Mouse (Mus musculus): ENCODE data around the gene Wiz. TPM values are rescaled to one million over a fixed set of nuclear protein-coding genes. Genes with fewer than 3 reads are reported as not detected.

Wiz gene
- polyA plus RNA-seq, 1 experiment = 48.5 TPM

- no peak for DNase-seq
- TF ChIP-seq CTCF (IDR thresholded peaks at IDR 0.05; ENCODE audit: borderline replicate concordance, insufficient read depth, low read depth, low read length) (no peak), POLR2A (IDR thresholded peaks at IDR 0.05; ENCODE audit: borderline replicate concordance, insufficient read depth, low read length) (no peak)
- no peak overlapping the region for H3K4me3 ChIP-seq (replicated peaks; ENCODE audit: insufficient read depth, low read depth, low read length)
- no peaks in the 10 kb centered on the region for H3K4me1 ChIP-seq (ENCODE audit: control insufficient read depth, insufficient read depth, low read length)
- no peaks in the 10 kb centered on the region; the same call in 1 of the 2 replicates for H3K27me3 ChIP-seq (ENCODE audit: control insufficient read depth, insufficient read depth, low read length)
- WGBS = 1% methylated on average over 37 of the region's 37 CpGs
- H3K27ac ChIP-seq (ENCODE audit: insufficient read depth, low read length) = no peak overlapping the region
Observed at GRCm38 (mm10) chr17:32396266-32396665, 7.0 kb upstream of the Wiz start.

GRCm38 (mm10) chr17:32393944-32394343 is 4.7 kb upstream of the Wiz start:
- 24% methylated on average over 10 of the region's 10 CpGs for WGBS
- no peak for TF ChIP-seq POLR2A (IDR thresholded peaks at IDR 0.05; ENCODE audit: borderline replicate concordance, insufficient read depth, low read length)
- no peak for TF ChIP-seq CTCF (IDR thresholded peaks at IDR 0.05; ENCODE audit: borderline replicate concordance, insufficient read depth, low read depth, low read length)
- no peak overlapping the region for H3K27ac ChIP-seq (ENCODE audit: insufficient read depth, low read length)

GRCm38 (mm10) chr17:32388370-32389100 is 704 bp downstream of the Wiz start:
- H3K4me3 ChIP-seq (replicated peaks; ENCODE audit: insufficient read depth, low read depth, low read length) = peak overlapping the region; percentile 90
- peaks cover 5% of the 10 kb centered on the region for H3K4me1 ChIP-seq (ENCODE audit: control insufficient read depth, insufficient read depth, low read length)
- H3K27me3 ChIP-seq (ENCODE audit: control insufficient read depth, insufficient read depth, low read length) = no peaks in the 10 kb centered on the region
- no peak for TF ChIP-seq CTCF (IDR thresholded peaks at IDR 0.05; ENCODE audit: borderline replicate concordance, insufficient read depth, low read depth, low read length)
- TF ChIP-seq POLR2A (IDR thresholded peaks at IDR 0.05; ENCODE audit: borderline replicate concordance, insufficient read depth, low read length) = no peak
- peak in 1 of 2 experiments; percentile 51 for DNase-seq
- H3K27ac ChIP-seq (ENCODE audit: insufficient read depth, low read length) = peak overlapping the region; percentile 2; the same call in 1 of the 2 replicates
- 1% methylated on average over 39 of the region's 39 CpGs for WGBS

More at GRCm38 (mm10) chr17:32393944-32394343, 4.7 kb upstream of the Wiz start:
- Histone ChIP-seq H3K27me3 (ENCODE audit: control insufficient read depth, insufficient read depth, low read length) (no peaks in the 10 kb centered on the region; the same call in 1 of the 2 replicates), H3K4me1 (ENCODE audit: control insufficient read depth, insufficient read depth, low read length) (no peaks in the 10 kb centered on the region), H3K4me3 (replicated peaks; ENCODE audit: insufficient read depth, low read depth, low read length) (no peak overlapping the region)
- no peak for DNase-seq

- H3K27ac ChIP-seq (ENCODE audit: insufficient read depth, low read length) = no peak overlapping the region; the same call in 1 of the 2 replicates
- peaks cover 6% of the 10 kb centered on the region for H3K4me1 ChIP-seq (ENCODE audit: control insufficient read depth, insufficient read depth, low read length)
- 46% methylated on average over 7 of the region's 7 CpGs for WGBS
- TF ChIP-seq POLR2A (IDR thresholded peaks at IDR 0.05; ENCODE audit: borderline replicate concordance, insufficient read depth, low read length) (no peak), CTCF (IDR thresholded peaks at IDR 0.05; ENCODE audit: borderline replicate concordance, insufficient read depth, low read depth, low read length) (no peak)
- H3K4me3 ChIP-seq (replicated peaks; ENCODE audit: insufficient read depth, low read depth, low read length) = peak overlapping the region; percentile 90
- no peak for DNase-seq
- H3K27me3 ChIP-seq (ENCODE audit: control insufficient read depth, insufficient read depth, low read length) = no peaks in the 10 kb centered on the region
Observed at GRCm38 (mm10) chr17:32387986-32388369, 1.3 kb downstream of the Wiz start.

- no peak for TF ChIP-seq POLR2A (IDR thresholded peaks at IDR 0.05; ENCODE audit: borderline replicate concordance, insufficient read depth, low read length)
- TF ChIP-seq CTCF (IDR thresholded peaks at IDR 0.05; ENCODE audit: borderline replicate concordance, insufficient read depth, low read depth, low read length) = peak; percentile 57
- Histone ChIP-seq H3K27me3 (ENCODE audit: control insufficient read depth, insufficient read depth, low read length) (no peaks in the 10 kb centered on the region), H3K4me3 (replicated peaks; ENCODE audit: insufficient read depth, low read depth, low read length) (no peak overlapping the region), H3K4me1 (ENCODE audit: control insufficient read depth, insufficient read depth, low read length) (peaks cover 17% of the 10 kb centered on the region), H3K27ac (ENCODE audit: insufficient read depth, low read length) (no peak overlapping the region)
- DNase-seq = peak; percentile 37
- 75% methylated on average over 9 of the region's 9 CpGs for WGBS
Observed at GRCm38 (mm10) chr17:32386659-32387432, 2.4 kb downstream of the Wiz start.

- WGBS = 46% methylated on average over 5 of the region's 5 CpGs
- Histone ChIP-seq H3K27ac (ENCODE audit: insufficient read depth, low read length) (no peak overlapping the region), H3K4me3 (replicated peaks; ENCODE audit: insufficient read depth, low read depth, low read length) (no peak overlapping the region), H3K27me3 (ENCODE audit: control insufficient read depth, insufficient read depth, low read length) (no peaks in the 10 kb centered on the region), H3K4me1 (ENCODE audit: control insufficient read depth, insufficient read depth, low read length) (peaks cover 20% of the 10 kb centered on the region)
- DNase-seq = no peak
- TF ChIP-seq CTCF (IDR thresholded peaks at IDR 0.05; ENCODE audit: borderline replicate concordance, insufficient read depth, low read depth, low read length) = no peak
- TF ChIP-seq POLR2A (IDR thresholded peaks at IDR 0.05; ENCODE audit: borderline replicate concordance, insufficient read depth, low read length) = no peak
Observed at GRCm38 (mm10) chr17:32383661-32384060, 5.6 kb downstream of the Wiz start.

- TF ChIP-seq CTCF (IDR thresholded peaks at IDR 0.05; ENCODE audit: borderline replicate concordance, insufficient read depth, low read depth, low read length) = no peak
- TF ChIP-seq POLR2A (IDR thresholded peaks at IDR 0.05; ENCODE audit: borderline replicate concordance, insufficient read depth, low read length) = no peak
- 8% methylated on average over 7 of the region's 7 CpGs for WGBS
Observed at GRCm38 (mm10) chr17:32382576-32382975, 6.7 kb downstream of the Wiz start.

More at GRCm38 (mm10) chr17:32382576-32382975, 6.7 kb downstream of the Wiz start:
- H3K27ac ChIP-seq (ENCODE audit: insufficient read depth, low read length) = no peak overlapping the region
- peak; percentile 64 to 81 for DNase-seq
- peaks cover 15% of the 10 kb centered on the region for H3K4me1 ChIP-seq (ENCODE audit: control insufficient read depth, insufficient read depth, low read length)
- H3K27me3 ChIP-seq (ENCODE audit: control insufficient read depth, insufficient read depth, low read length) = no peaks in the 10 kb centered on the region
- no peak overlapping the region for H3K4me3 ChIP-seq (replicated peaks; ENCODE audit: insufficient read depth, low read depth, low read length)
